Mouse (Mus musculus): ENCODE measurements around the gene 2310034G01Rik.

2310034G01Rik gene

GRCm38 (mm10) chr19:46357344-46358280, 7.5 kb upstream of the 2310034G01Rik start:
- DNase-seq (ENCODE audit: low spot score in 2 of 2), result no peak

- DNase-seq (ENCODE audit: low spot score in 2 of 2), result peak; percentile 65 to 80
Observed at GRCm38 (mm10) chr19:46356701-46357138, 6.6 kb upstream of the 2310034G01Rik start.

- no peak for DNase-seq (ENCODE audit: low spot score in 2 of 2)
Observed at GRCm38 (mm10) chr19:46349550-46349949, 552 bp downstream of the 2310034G01Rik start.

GRCm38 (mm10) chr19:46348761-46349458, 1.2 kb downstream of the 2310034G01Rik start:
- peak in 1 of 2 experiments; percentile 71 for DNase-seq (ENCODE audit: low spot score in 2 of 2)

- no peak for DNase-seq (ENCODE audit: low spot score in 2 of 2)
Observed at GRCm38 (mm10) chr19:46347936-46348668, 2.0 kb downstream of the 2310034G01Rik start.

- DNase-seq (ENCODE audit: low spot score in 2 of 2), result no peak
Observed at GRCm38 (mm10) chr19:46347146-46347545, 3.0 kb downstream of the 2310034G01Rik start.

- no peak for DNase-seq (ENCODE audit: low spot score in 2 of 2)
Observed at GRCm38 (mm10) chr19:46344710-46345419, 5.2 kb downstream of the 2310034G01Rik start.

- peak; percentile 50 to 59 for DNase-seq (ENCODE audit: low spot score in 2 of 2)
Observed at GRCm38 (mm10) chr19:46339287-46339971, 10.7 kb downstream of the 2310034G01Rik start.

- no peak for DNase-seq (ENCODE audit: low spot score in 2 of 2)
Observed at GRCm38 (mm10) chr19:46338942-46339286, 11.2 kb downstream of the 2310034G01Rik start.

- DNase-seq (ENCODE audit: low spot score in 2 of 2), result peak; percentile 97 to 99
Observed at GRCm38 (mm10) chr19:46338331-46338936, 11.7 kb downstream of the 2310034G01Rik start, which contains the start of gene Cuedc2. Gene Cuedc2, minus strand, starts transcription at chr19:46338702.

- DNase-seq (ENCODE audit: low spot score in 2 of 2), result peak in 1 of 2 experiments; percentile 22
Observed at GRCm38 (mm10) chr19:46337719-46338330, 12.3 kb downstream of the 2310034G01Rik start.

GRCm38 (mm10) chr19:46333906-46334305, 16.2 kb downstream of the 2310034G01Rik start:
- no peak for DNase-seq (ENCODE audit: low spot score in 2 of 2)

- DNase-seq (ENCODE audit: low spot score in 2 of 2), result no peak
Observed at GRCm38 (mm10) chr19:46332721-46333339, 17.3 kb downstream of the 2310034G01Rik start.

GRCm38 (mm10) chr19:46331936-46332335, 18.2 kb downstream of the 2310034G01Rik start:
- no peak for DNase-seq (ENCODE audit: low spot score in 2 of 2)

- DNase-seq (ENCODE audit: low spot score in 2 of 2), result no peak
Observed at GRCm38 (mm10) chr19:46331326-46331725, 18.8 kb downstream of the 2310034G01Rik start.

- no peak for DNase-seq (ENCODE audit: low spot score in 2 of 2)
Observed at GRCm38 (mm10) chr19:46330696-46331095, 19.4 kb downstream of the 2310034G01Rik start.

GRCm38 (mm10) chr19:46329951-46330350, 20.2 kb downstream of the 2310034G01Rik start:
- peak; percentile 77 to 89 for DNase-seq (ENCODE audit: low spot score in 2 of 2)

GRCm38 (mm10) chr19:46329031-46329641, 21.0 kb downstream of the 2310034G01Rik start:
- DNase-seq (ENCODE audit: low spot score in 2 of 2), result peak; percentile 47 to 80

Data from spleen, postnatal 10 days (tissue).